Mouse (Mus musculus): ENCODE measurements around the gene Osbp2.

DNA sequence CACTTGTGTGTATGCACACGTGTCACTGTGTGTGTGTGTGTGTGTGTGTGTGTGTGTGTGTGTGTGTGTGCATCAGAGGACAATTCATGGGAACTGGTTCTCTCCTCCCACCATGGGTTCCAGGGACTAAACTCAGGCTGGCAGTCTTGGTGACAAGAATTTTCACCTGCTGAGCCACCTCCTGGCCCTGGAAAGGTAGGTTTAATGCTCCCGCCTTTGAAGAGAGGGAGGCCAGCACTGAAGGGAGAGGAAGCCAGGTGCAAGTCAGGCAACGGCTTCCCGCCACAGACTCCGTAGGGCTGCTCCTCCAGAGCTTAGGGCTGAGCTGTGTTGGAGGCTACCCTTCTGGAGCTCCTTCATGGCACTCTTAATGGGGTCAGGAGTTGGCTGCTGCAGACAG is 104.3 kb downstream of the Osbp2 start:
- TF ChIP-seq POLR2A (IDR thresholded peaks at IDR 0.05; ENCODE audit: low read depth, low read length) (no peak), CTCF (IDR thresholded peaks at IDR 0.05; ENCODE audit: extremely low read depth, insufficient read length, insufficient replicate concordance, low read depth, low read length) (no peak)

Data from small intestine, adult 2 months (tissue).